Mouse (Mus musculus): ENCODE data around the gene Slc45a3. TPM values are rescaled to one million over a fixed set of nuclear protein-coding genes. Genes with fewer than 3 reads are reported as not detected.

Gene Slc45a3
- polyA plus RNA-seq, 1 experiment from 2014 or later, result 1.7 TPM

- H3K4me1 ChIP-seq (replicated peaks), result no peaks in the 10 kb centered on the region
- H3K36me3 ChIP-seq, result peaks cover 73% of the 10 kb centered on the region
- H3K27me3 ChIP-seq (replicated peaks), result no peaks in the 10 kb centered on the region
- 51% methylated on average over 2 of the region's 2 CpGs for WGBS
- ATAC-seq (ENCODE audit: insufficient number of reproducible peaks, low FRiP score), result no peak
- no peak overlapping the region for H3K4me3 ChIP-seq
- no peak overlapping the region for H3K4me2 ChIP-seq
- no peaks in the 10 kb centered on the region for H3K9me3 ChIP-seq (replicated peaks)
- no peak overlapping the region for H3K27ac ChIP-seq (ENCODE audit: poor library complexity, severe bottlenecking)
- H3K9ac ChIP-seq, result no peak overlapping the region
Observed at GRCm38 (mm10) chr1:132030574-132030973, 67.8 kb downstream of the Slc45a3 start.

GRCm38 (mm10) chr1:132032172-132032571 is 69.4 kb downstream of the Slc45a3 start:
- H3K27ac ChIP-seq (ENCODE audit: poor library complexity, severe bottlenecking), result no peak overlapping the region
- no peaks in the 10 kb centered on the region for H3K4me1 ChIP-seq (replicated peaks)
- ATAC-seq (ENCODE audit: insufficient number of reproducible peaks, low FRiP score), result no peak
- H3K9me3 ChIP-seq (replicated peaks), result no peaks in the 10 kb centered on the region
- no peak overlapping the region for H3K4me2 ChIP-seq
- no peaks in the 10 kb centered on the region for H3K27me3 ChIP-seq (replicated peaks)
- H3K36me3 ChIP-seq, result peaks cover 64% of the 10 kb centered on the region
- WGBS, result 82% methylated on average over 7 of the region's 7 CpGs
- no peak overlapping the region for H3K4me3 ChIP-seq
- no peak overlapping the region for H3K9ac ChIP-seq

Other genes with a start within 250 kb of the Slc45a3 start
- 0.04 and 0.05 TPM in 2 replicates for gene Slc26a9, start 218.9 kb upstream of the Slc45a3 start, polyA plus RNA-seq (2016; fragmentation: Nextera tagmentation; extraction: Ambion mirVana)
- gene Pm20d1, start 165.6 kb upstream of the Slc45a3 start, polyA plus RNA-seq (2016; fragmentation: Nextera tagmentation; extraction: Ambion mirVana), result 1.3 and 1.7 TPM in 2 replicates
- 7.8 and 10.2 TPM in 2 replicates for gene Slc41a1, start 135.5 kb upstream of the Slc45a3 start, polyA plus RNA-seq (2016; fragmentation: Nextera tagmentation; extraction: Ambion mirVana)
- 12.4 and 13.2 TPM in 2 replicates for gene Rab29, start 95.7 kb upstream of the Slc45a3 start, polyA plus RNA-seq (2016; fragmentation: Nextera tagmentation; extraction: Ambion mirVana)
- 72.9 and 79.3 TPM in 2 replicates for gene Nucks1, start 52.4 kb upstream of the Slc45a3 start, polyA plus RNA-seq (2016; fragmentation: Nextera tagmentation; extraction: Ambion mirVana)
- gene Elk4, start 44.6 kb downstream of the Slc45a3 start, polyA plus RNA-seq (2016; fragmentation: Nextera tagmentation; extraction: Ambion mirVana), result 19.9 and 21.0 TPM in 2 replicates
- 18.1 and 19.3 TPM in 2 replicates for gene Mfsd4a, start 105.1 kb downstream of the Slc45a3 start, polyA plus RNA-seq (2016; fragmentation: Nextera tagmentation; extraction: Ambion mirVana)
- 3.7 and 4.8 TPM in 2 replicates for gene Cdk18, start 176.7 kb downstream of the Slc45a3 start, polyA plus RNA-seq (2016; fragmentation: Nextera tagmentation; extraction: Ambion mirVana)
- gene Lemd1, start 228.5 kb downstream of the Slc45a3 start, polyA plus RNA-seq (2016; fragmentation: Nextera tagmentation; extraction: Ambion mirVana), result not detected in 2 replicates
- gene AC124108.1, start 228.5 kb downstream of the Slc45a3 start, polyA plus RNA-seq (2016; fragmentation: Nextera tagmentation; extraction: Ambion mirVana), result not detected in 2 replicates

Measured in heart, embryonic 12.5 days (tissue).